Mouse (Mus musculus) kidney, embryonic 16.5 days (tissue): ENCODE data around the gene Supt3. TPM values are rescaled to one million over a fixed set of nuclear protein-coding genes. Genes with fewer than 3 reads are reported as not detected.

Experiments
- ATAC-seq: fragments of 200-750 bp; cut with Nextera tagmentation; 2 replicates; pipeline ENCODE4 v1.8.0; 2017; ENCODE audit warnings: moderate TSS enrichment; ENCODE audit not compliant: low FRiP score, low TSS enrichment
- H3K27ac ChIP-seq: fragments of 300-500 bp; sonication (generic); 2 replicates; pipeline ENCODE4 v1.5.1; 2014; ENCODE audit warnings: low read length
- H3K27me3 ChIP-seq: fragments of 300-500 bp; sonication (generic); 2 replicates; pipeline ENCODE4 v1.6.1; 2014; ENCODE audit warnings: low read length, control low read depth, mixed read lengths; ENCODE audit not compliant: insufficient read depth
- H3K36me3 ChIP-seq: fragments of 300-500 bp; sonication (generic); 2 replicates; pipeline ENCODE4 v1.6.1; 2014; ENCODE audit warnings: low read length, control low read depth, mixed read lengths; ENCODE audit not compliant: insufficient read depth
- H3K4me1 ChIP-seq: fragments of 300-500 bp; sonication (generic); 2 replicates; pipeline ENCODE4 v1.6.1; 2014; ENCODE audit warnings: low read length, control low read depth, mixed read lengths; ENCODE audit not compliant: insufficient read depth
- H3K4me2 ChIP-seq: fragments of 300-500 bp; sonication (generic); replicated peaks from 2 replicates; pipeline ENCODE4 v1.6.1; 2014; ENCODE audit warnings: low read depth, low read length
- H3K4me3 ChIP-seq: fragments of 300-500 bp; sonication (generic); 2 replicates; pipeline ENCODE4 v1.5.1; 2014; ENCODE audit warnings: mild to moderate bottlenecking, low read length
- H3K9ac ChIP-seq: fragments of 300-500 bp; sonication (generic); replicated peaks from 2 replicates; pipeline ENCODE4 v1.6.1; 2014; ENCODE audit warnings: low read length
- H3K9me3 ChIP-seq: fragments of 300-500 bp; sonication (generic); 2 replicates; pipeline ENCODE4 v1.6.1; 2016; ENCODE audit warnings: low read length, control low read depth
- WGBS: fragments of 180-500 bp; shearing (Covaris S2); extraction: QIAGEN DNeasy Blood & Tissue Kit; methylation state at CpG from one replicate; pipeline ENCODE4 v1.1.7; 2014; 5-methylcytosine and 5-hydroxymethylcytosine counted together
- polyA plus RNA-seq: library from polyadenylated mRNA; unstranded; fragments of >200 nt; fragmentation: Nextera tagmentation; extraction: Ambion mirVana; gene quantifications from 2 replicates; pipeline ENCODE4 v1.2.1, GENCODE M21; 2015

The Supt3 gene
- polyA plus RNA-seq, 1 experiment from 2014 or later, result 20.7 TPM

- Histone ChIP-seq H3K4me1 (no peaks in the 10 kb centered on the region), H3K4me2 (no peak overlapping the region), H3K4me3 (no peak overlapping the region), H3K36me3 (no peaks in the 10 kb centered on the region), H3K9ac (no peak overlapping the region), H3K27ac (no peak overlapping the region), H3K27me3 (no peaks in the 10 kb centered on the region), H3K9me3 (no peaks in the 10 kb centered on the region; the same call in 1 of the 2 replicates)
- 66% methylated on average over 1 of the region's 1 CpGs for WGBS
- ATAC-seq, result no peak
These were observed 116.6 kb downstream of the Supt3 start for GRCm38 (mm10) chr17:44893592-44893991.

- Histone ChIP-seq H3K4me3 (no peak overlapping the region), H3K4me2 (no peak overlapping the region), H3K9ac (no peak overlapping the region), H3K9me3 (no peaks in the 10 kb centered on the region), H3K4me1 (no peaks in the 10 kb centered on the region), H3K27ac (no peak overlapping the region), H3K27me3 (no peaks in the 10 kb centered on the region), H3K36me3 (no peaks in the 10 kb centered on the region)
- ATAC-seq, result no peak
- 82% methylated on average over 4 of the region's 4 CpGs for WGBS
These were observed 166.7 kb downstream of the Supt3 start for GRCm38 (mm10) chr17:44943536-44944090.

GRCm38 (mm10) chr17:44945333-44945732, 168.4 kb downstream of the Supt3 start:
- no peaks in the 10 kb centered on the region for H3K4me1 ChIP-seq
- H3K27me3 ChIP-seq, result no peaks in the 10 kb centered on the region
- H3K4me2 ChIP-seq, result no peak overlapping the region
- ATAC-seq, result no peak
- H3K36me3 ChIP-seq, result no peaks in the 10 kb centered on the region
- no peak overlapping the region for H3K27ac ChIP-seq
- no peak overlapping the region for H3K9ac ChIP-seq
- WGBS, result 88% methylated on average over 5 of the region's 5 CpGs
- no peaks in the 10 kb centered on the region for H3K9me3 ChIP-seq
- no peak overlapping the region for H3K4me3 ChIP-seq

- no peak for ATAC-seq
- H3K4me3 ChIP-seq, result no peak overlapping the region
- no peaks in the 10 kb centered on the region for H3K4me1 ChIP-seq
- H3K9ac ChIP-seq, result no peak overlapping the region
- WGBS, result 95% methylated on average over 3 of the region's 3 CpGs
- no peaks in the 10 kb centered on the region for H3K9me3 ChIP-seq
- no peak overlapping the region for H3K27ac ChIP-seq
- H3K4me2 ChIP-seq, result no peak overlapping the region
- no peaks in the 10 kb centered on the region for H3K27me3 ChIP-seq
- no peaks in the 10 kb centered on the region for H3K36me3 ChIP-seq
These were observed 171.4 kb downstream of the Supt3 start for GRCm38 (mm10) chr17:44948321-44948720.

GRCm38 (mm10) chr17:44956671-44957070, 179.7 kb downstream of the Supt3 start:
- H3K9ac ChIP-seq, result no peak overlapping the region
- H3K4me1 ChIP-seq, result no peaks in the 10 kb centered on the region
- H3K36me3 ChIP-seq, result no peaks in the 10 kb centered on the region
- 88% methylated on average over 2 of the region's 2 CpGs for WGBS
- H3K4me3 ChIP-seq, result no peak overlapping the region
- no peaks in the 10 kb centered on the region for H3K27me3 ChIP-seq
- H3K4me2 ChIP-seq, result no peak overlapping the region
- H3K9me3 ChIP-seq, result no peaks in the 10 kb centered on the region
- no peak for ATAC-seq
- H3K27ac ChIP-seq, result no peak overlapping the region

- Histone ChIP-seq H3K4me1 (no peaks in the 10 kb centered on the region), H3K27ac (no peak overlapping the region), H3K9me3 (no peaks in the 10 kb centered on the region), H3K4me3 (no peak overlapping the region), H3K36me3 (no peaks in the 10 kb centered on the region), H3K27me3 (no peaks in the 10 kb centered on the region), H3K9ac (no peak overlapping the region), H3K4me2 (no peak overlapping the region)
- ATAC-seq, result no peak
- 77% methylated on average over 6 of the region's 6 CpGs for WGBS
These were observed 186.3 kb downstream of the Supt3 start for GRCm38 (mm10) chr17:44963051-44963798.

GRCm38 (mm10) chr17:44967186-44967585, 190.2 kb downstream of the Supt3 start:
- H3K27ac ChIP-seq, result no peak overlapping the region
- no peaks in the 10 kb centered on the region for H3K4me1 ChIP-seq
- ATAC-seq, result no peak
- no peak overlapping the region for H3K9ac ChIP-seq
- H3K9me3 ChIP-seq, result no peaks in the 10 kb centered on the region
- 73% methylated on average over 1 of the region's 1 CpGs for WGBS
- H3K4me2 ChIP-seq, result no peak overlapping the region
- H3K4me3 ChIP-seq, result no peak overlapping the region
- no peaks in the 10 kb centered on the region for H3K27me3 ChIP-seq
- no peaks in the 10 kb centered on the region for H3K36me3 ChIP-seq

- Histone ChIP-seq H3K4me1 (0 out of 2 replicates have a peak, but pooled peaks cover 2% of the 10 kb centered on the region), H3K36me3 (no peaks in the 10 kb centered on the region), H3K4me3 (no peak overlapping the region), H3K27me3 (no peaks in the 10 kb centered on the region), H3K4me2 (no peak overlapping the region), H3K27ac (no peak overlapping the region), H3K9ac (no peak overlapping the region), H3K9me3 (no peaks in the 10 kb centered on the region)
- WGBS, result 95% methylated on average over 3 of the region's 3 CpGs
- no peak for ATAC-seq
These were observed 193.3 kb downstream of the Supt3 start for GRCm38 (mm10) chr17:44970255-44970654.

- no peak overlapping the region for H3K27ac ChIP-seq
- 0 out of 2 replicates have a peak, but pooled peaks cover 2% of the 10 kb centered on the region for H3K4me1 ChIP-seq
- no peaks in the 10 kb centered on the region for H3K27me3 ChIP-seq
- H3K4me2 ChIP-seq, result no peak overlapping the region
- WGBS, result 50% methylated on average over 4 of the region's 4 CpGs
- no peaks in the 10 kb centered on the region for H3K9me3 ChIP-seq
- no peaks in the 10 kb centered on the region for H3K36me3 ChIP-seq
- H3K4me3 ChIP-seq, result no peak overlapping the region
- peak; percentile 95 for ATAC-seq
- no peak overlapping the region for H3K9ac ChIP-seq
These were observed 196.5 kb downstream of the Supt3 start for GRCm38 (mm10) chr17:44973489-44973888.

- no peaks in the 10 kb centered on the region for H3K36me3 ChIP-seq
- 81% methylated on average over 2 of the region's 2 CpGs for WGBS
- 0 out of 2 replicates have a peak, but pooled peaks cover 2% of the 10 kb centered on the region for H3K4me1 ChIP-seq
- ATAC-seq, result no peak
- H3K27me3 ChIP-seq, result no peaks in the 10 kb centered on the region
- H3K4me3 ChIP-seq, result no peak overlapping the region
- H3K27ac ChIP-seq, result no peak overlapping the region
- no peaks in the 10 kb centered on the region for H3K9me3 ChIP-seq
- no peak overlapping the region for H3K9ac ChIP-seq
- H3K4me2 ChIP-seq, result no peak overlapping the region
These were observed 200.7 kb downstream of the Supt3 start for GRCm38 (mm10) chr17:44977690-44978089.
